Mouse (Mus musculus) lung, postnatal 14 days (tissue): ENCODE measurements at regions not wholly inside any gene's neighbourhood (a gene's known extent, or its start where the extent isn't known, plus 50 kb on each side); places are given as distances from the start of the nearest gene placed in this dataset.

Experiments used
- DNase-seq: peaks from one replicate; pipeline ENCODE4 v3.0.0; 2021

DNA sequence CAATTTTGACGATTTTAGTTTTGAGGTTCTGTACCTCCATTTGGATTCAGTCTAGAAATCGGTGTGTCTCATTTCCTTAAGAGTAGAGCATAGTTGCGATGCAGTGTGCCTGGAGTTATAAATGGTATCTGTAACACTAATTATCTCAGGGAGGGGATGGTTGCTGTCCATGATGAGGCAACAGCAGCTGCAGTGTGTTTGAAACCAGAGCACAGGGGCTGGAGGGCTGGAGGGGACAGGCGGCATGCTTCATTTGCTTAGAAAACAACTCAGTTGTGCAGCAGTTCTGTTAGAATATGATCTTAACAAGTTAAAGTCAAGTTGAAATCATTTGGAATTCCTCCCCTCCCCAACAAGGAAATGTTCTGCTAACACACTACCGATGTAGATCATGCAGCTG is 69.3 kb upstream of the Lrig3 start:
- DNase-seq: no peak

DNA sequence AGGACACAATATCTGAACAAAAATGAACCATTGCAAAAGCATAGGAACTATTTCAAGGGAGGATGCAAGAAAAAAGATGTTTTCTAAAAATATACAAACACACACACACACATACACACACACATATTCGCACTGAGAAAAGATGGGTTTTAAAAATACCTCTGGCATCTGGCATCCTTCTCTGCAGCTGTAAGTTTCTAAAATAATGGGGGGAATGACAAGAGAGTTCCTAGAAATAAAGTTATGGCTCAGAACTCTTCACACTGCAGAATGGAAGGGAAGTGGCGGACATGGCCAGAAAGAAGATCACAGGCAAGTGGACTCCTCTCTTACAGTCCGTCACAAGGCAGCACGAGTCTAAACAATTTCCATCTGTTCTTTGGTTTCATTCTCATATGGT is 66.5 kb upstream of the Lrig3 start:
- no peak for DNase-seq

DNA sequence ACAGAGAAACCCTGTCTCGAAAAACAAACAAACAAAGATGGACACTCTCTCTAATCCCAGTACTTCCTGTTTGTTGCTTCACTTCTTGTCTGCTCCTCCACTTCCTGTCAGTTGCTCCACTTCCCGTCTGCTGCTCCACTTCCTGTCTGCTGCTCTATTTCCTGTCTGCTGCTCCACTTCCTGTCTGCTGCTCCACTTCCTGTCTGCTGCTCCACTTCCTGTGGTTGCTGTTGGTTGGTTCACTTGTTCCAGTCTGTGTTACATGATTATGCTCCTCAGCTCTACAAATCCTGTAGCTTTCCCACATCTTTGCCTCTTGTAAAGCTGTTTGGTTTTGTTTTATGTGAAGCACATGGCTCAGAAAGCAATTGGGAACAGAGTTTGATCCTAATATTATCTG is 65.4 kb upstream of the Lrig3 start:
- DNase-seq: no peak

DNA sequence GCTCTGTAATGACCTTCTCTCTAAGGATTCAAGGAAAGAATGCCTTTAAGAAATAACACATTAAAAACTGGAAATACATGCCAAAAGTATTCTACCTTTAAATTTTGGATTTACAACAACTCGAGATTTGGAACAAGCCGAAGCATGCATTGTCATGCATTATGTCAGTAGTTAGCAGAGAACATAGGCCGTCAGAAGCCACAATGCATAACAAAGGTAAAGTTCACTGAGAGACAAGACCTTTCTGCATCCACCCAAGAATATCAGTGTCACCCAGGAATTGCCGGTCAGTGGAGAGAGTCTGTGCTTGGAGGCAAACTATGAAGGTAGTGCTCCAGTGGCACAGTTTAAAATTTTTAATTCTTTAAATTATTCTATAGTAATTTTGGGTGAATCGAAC is 63.3 kb upstream of the Lrig3 start:
- no peak for DNase-seq

DNA sequence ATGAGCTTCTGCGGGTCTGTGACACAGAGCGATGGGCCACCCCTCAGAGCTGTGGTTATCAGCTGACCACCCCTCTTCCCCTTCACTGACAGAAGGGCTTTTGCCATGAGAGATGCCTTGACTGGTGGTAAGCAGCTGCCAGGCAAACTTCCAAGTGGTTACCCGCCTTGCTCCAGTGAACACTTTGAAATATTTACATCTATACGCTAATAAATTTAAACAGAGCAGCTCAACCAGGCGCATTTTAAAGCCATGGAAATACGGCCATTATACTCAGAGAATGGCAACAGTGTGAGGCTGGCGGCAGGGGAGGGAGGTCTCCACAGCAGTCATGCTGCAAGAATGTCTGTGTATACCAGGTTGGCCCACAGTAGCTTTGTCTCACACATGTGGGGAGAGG is 53.8 kb upstream of the Lrig3 start:
- no peak for DNase-seq
